Mouse (Mus musculus) natural killer cell, adult 2 months (primary cell): ENCODE measurements at regions not wholly inside any gene's neighbourhood (a gene's known extent, or its start where the extent isn't known, plus 50 kb on each side); places are given as distances from the start of the nearest gene placed in this dataset.

Source experiments
- DNase-seq, 2 experiments: peaks; one replicate each; pipeline ENCODE4 v3.0.0; 2022; ENCODE audit warnings: low spot score in 2 of 2

DNA sequence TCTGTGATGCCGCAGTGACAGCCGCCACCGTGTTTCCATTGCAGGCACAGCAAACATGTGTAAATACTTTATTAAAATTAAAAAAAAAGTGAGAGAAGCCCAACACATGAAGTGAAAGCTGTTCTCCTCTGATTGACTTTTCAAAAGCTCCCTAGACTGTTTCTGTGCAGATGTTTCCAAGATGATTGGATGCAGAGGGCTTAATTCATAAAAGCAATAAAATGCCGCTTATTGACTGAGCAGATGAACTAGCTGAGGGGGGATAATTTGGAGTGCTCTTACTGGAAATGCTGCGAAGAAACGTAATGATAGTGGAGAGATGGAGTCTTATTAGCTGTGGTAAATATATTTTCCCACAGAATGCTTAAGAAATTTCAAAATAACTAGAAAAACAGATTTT, 170.4 kb downstream of the Rnf144a start:
- no peak for DNase-seq

DNA sequence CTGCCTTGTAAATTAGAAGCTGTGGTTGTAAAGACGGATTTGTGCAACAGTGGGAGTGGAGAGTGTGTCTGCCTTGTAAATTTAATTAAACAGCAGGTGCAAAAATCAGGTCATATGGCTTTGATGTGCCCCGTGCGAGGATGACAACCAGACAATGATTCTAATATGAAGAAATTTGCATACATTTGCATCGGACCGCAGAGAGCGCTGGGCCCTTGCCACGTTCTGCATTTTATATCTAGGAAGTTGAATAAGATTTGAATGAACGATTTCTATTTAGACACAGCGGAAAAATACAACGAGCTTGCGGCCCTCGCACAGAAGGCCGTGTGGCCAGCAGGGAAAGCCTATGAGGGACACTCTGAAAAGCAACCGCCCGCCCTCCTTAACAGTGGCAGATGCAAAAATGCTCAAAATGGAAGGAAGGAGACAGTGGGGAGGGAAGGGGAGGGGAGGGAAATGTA, 187.5 kb downstream of the Rnf144a start:
- no peak for DNase-seq

GRCm38 (mm10) chr12:26226363-26226762, 188.7 kb downstream of the Rnf144a start:
- peak; percentile 12 to 37 for DNase-seq

DNA sequence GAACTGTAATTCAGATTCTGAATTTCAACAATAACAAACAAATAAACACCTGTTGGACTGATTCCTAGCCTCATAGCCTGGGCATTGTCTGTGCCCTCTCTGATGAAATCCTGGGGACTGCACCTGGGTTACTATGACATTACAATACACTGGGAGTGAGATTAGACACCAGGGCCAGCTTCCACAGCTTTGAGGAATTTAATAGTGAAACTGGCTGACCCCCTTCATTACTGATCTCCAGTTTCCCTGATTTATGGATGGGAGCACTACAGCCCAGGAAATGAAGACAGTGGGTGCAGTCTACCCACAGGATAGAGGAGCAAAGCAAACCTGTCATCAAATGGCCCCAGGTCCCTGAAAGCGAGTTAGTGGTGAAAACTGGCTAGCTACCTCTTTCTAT, 202.6 kb downstream of the Rnf144a start:
- no peak for DNase-seq

DNA sequence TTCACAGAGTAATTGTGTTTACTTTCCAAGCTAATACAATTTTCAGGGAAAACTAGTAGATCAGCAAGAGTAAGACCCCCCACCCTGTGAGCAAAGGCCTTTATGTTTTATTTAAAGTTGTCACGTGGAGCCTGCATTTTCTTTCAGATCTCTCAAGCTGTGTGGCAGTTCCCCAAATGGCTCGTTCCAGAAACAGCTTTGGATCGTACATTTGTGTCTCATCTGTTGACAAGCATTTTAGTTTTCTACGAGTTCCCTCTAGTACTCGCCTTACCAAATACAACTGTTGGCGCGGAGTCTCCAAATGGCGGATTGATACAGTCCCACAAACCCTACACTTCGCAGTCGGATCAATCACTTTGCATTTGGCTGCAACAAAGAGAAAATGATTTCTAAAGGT, 203.6 kb downstream of the Rnf144a start:
- no peak for DNase-seq

- DNase-seq = peak in 1 of 2 experiments; percentile 7
Observed at GRCm38 (mm10) chr12:26206751-26207150, 208.3 kb downstream of the Rnf144a start.

GRCm38 (mm10) chr12:26206036-26206435, 209.0 kb downstream of the Rnf144a start:
- DNase-seq = no peak

GRCm38 (mm10) chr12:26191982-26192576, 223.0 kb downstream of the Rnf144a start:
- DNase-seq = no peak

DNA sequence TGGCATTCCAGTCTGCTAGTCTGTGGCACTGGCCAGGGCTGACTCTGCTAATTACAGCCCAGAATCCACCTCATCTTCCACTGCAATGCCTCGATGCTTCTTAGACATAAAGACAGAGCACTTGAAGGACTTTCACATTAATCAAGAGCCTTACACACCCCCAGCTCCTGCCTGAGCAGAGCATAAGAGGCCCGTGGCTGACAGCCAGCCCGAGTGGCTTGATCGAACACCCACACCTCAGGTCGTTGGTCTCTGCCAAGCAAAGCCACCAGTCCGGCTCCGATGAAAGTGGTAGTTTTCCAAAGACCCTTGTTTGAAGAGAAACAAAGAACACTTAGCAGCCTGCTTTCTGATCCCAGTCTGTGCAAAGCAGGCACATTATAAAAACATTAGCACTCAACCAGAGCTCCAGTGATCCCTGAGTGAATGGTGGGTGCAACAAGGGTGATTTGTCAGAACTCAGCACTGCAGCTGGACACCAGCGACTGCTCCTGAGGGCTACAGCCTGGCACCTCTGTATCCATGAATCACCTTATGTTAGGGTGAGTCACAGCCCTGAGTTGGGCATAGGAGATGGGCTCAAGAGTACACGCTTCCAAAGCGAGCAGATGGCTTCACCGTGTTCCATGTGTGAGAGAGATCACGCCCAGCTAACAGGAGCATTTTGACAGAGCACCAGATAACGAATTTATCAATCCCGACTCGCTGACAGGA, 223.6 kb downstream of the Rnf144a start:
- DNase-seq = no peak

- no peak for DNase-seq
Observed at GRCm38 (mm10) chr12:26188996-26189395, 226.1 kb downstream of the Rnf144a start.

DNA sequence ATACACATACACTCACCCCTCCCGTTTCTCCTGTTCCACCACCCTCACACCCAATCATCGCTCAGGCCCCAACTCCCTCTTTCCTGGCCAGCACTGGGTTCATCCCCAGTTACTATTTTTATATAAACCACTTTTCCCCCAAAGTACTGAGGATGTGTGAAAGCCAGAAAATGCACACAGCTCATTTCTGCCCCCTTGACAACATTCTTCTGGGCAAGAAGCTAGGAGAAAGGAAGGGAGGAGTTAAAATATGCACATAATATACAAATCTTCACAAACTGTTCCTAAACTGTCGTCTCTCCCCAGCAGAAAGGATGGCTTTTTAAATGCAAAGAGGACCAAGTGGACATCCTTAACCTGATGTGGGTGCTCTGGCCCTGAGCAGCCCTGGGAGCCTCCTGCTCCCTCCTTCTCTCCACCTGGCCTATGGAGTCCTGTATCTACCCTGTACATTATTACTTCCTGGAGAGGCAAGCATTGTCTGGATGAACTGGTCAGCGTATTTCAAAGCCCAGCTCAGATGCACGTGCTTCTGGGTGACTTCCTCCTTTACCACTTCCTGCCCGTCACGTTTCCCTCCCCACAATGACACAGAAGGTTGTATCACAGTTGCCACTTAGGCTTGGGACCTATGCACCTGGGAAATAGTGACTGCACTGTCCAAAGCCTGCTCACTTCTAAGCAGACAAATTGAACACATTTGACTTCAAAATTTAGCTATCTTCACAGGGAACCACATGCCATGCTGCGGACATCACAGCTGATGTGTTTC, 227.8 kb downstream of the Rnf144a start:
- DNase-seq = peak; percentile 62 to 63

- peak in 1 of 2 experiments; percentile 20 for DNase-seq
Observed at GRCm38 (mm10) chr12:26184701-26185460, 230.2 kb downstream of the Rnf144a start.

DNA sequence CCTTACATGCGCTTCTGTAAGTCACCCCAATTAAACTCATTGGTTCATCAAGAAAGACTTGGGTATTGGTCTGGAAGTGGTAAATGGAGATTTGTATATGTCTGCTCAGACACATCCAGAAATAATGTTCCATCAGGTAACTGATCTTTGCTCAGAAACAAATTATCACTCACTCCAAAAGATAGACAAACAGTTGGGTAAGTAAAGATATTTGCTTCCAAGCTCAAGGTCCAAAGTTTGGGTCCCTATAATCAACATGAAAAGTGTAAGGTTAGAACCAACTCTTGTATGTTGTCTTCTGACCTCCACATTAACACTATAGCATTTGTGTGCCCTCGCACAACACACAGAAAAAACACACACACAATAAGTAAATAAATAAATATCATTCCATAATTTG, 232.0 kb downstream of the Rnf144a start:
- DNase-seq = no peak

- DNase-seq = no peak
Observed at GRCm38 (mm10) chr12:26180846-26181245, 234.2 kb downstream of the Rnf144a start.

DNA sequence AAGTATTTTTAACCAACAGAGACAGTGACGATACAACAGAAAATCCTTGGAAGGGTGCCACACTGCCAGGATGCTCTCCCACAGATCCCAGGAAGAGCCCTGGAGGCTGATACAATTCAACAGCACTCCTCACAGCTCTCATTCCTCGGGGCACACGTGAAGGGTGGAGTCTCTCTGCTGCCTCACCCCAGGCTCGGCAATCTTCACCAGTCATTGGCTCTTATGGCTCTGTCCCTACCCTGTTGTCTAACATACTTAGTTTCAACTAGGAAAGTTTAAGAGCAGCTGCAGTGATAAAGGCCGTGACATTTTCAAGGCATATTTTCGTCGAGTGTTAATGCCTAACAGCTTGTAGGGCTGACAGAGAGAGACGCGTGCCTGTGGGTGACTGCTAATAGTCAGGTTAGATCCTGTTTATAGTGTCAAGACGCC, 238.8 kb downstream of the Rnf144a start:
- DNase-seq = no peak

- no peak for DNase-seq
Observed at GRCm38 (mm10) chr12:26163416-26163815, 251.6 kb downstream of the Rnf144a start.

DNA sequence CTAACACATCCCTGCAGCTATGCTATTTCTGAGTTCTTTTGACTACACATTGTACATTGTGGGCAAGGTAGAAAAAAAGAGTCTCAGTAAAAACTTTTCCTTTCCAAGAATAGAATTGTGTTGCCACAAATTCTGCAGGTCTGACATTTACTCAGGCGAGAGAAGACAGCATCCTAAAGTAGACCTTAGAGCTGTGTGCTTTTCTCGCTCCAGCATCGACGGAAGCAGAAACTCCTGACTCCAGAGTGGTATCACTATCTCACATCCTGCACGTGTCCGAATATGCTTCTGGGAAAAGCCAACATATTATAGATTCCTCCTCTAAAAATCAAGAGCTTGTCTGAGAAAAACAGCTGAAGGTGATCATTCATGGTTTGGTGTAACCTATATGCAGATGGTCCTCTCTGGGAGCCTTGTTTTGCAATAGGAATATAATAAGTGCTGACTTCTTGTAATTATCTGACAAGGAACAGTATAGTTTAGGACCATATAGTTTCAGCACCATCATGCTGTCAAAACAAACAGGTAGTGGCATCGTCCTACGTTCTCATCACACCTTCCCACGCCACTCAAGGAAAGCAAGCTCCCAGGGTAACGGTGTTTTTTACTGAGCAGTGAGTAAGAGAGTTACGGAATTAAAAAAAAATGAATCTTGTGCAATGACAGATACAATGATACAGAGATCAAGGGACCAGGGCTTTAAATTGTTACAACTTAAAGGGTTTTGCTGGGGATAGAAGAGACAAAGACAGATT, 254.0 kb downstream of the Rnf144a start:
- DNase-seq = no peak

GRCm38 (mm10) chr12:26152992-26153391, 262.1 kb downstream of the Rnf144a start:
- no peak for DNase-seq

GRCm38 (mm10) chr12:26146336-26146735, 268.7 kb downstream of the Rnf144a start:
- DNase-seq = no peak

DNA sequence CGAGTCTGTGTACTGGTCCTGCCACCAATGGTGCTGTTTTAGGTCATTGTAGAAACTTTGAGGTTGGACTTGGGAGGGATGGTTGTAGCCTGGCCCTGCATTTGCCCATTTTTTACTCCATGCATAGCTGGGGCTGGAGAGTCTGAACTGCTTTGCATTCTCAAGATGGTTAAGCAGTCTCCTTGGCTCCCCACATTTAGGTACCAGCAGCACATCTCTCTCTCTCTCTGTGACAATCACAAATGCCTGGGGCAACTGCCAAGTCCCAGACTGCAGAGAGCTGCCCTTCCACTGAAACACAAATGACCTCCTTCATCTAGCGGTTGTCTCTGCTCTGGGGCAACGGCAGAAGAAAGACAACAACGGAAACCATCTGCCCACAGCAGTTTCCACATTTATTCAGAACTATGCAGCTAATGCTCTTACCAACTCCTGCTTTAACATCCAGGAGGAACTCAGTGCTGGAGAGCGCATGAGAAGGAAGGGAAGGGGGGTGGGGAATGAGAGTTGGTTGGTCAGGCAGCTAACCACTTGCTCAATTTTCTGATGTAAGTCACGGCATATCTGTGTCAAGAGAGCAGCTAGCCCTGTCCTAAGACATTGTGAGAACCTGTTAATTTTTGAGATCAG, 269.9 kb downstream of the Rnf144a start:
- DNase-seq = no peak

DNA sequence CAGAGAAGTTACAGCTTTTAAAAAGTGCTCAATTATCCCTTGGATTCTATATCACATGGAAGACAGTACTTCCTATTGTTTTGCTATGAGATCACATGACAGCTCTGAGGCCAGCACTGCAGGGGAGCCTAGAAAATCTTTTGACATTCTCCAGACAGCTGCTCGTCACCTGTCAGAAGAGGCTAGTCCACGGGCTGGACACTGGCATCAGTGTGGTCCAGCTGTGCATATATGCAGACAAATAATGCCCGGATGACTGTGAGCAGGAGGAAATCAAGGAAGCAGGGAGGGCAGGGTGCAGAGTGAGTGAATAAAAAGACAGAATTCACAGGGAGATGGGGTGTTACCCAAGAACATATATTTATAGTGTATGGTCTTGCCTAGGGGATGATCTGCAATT, 270.4 kb downstream of the Rnf144a start:
- DNase-seq = no peak
